In the genomic region with DNA sequence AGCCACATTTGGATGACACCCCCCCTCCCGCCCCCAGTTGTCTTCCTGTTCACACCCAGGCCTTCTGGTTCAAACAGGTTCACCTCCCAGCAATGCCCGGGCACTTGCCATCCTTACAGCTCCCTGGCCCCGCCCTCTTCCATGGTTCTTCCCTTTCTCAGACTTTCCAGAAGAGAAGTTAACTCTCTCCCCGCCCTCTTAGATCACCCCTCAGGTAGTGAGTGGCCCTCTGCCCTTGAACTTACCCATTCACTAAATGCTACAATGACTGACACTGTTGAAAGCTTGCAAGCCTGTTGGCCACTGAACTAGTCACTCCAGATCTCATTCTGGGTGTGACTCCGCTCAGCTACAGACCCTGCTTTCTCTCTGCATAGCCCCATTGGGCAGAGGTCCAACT, we compare ENCODE assay signal across 30 mouse cellular contexts.
DNase-seq lines count a peak whose midpoint lies in the region; ATAC-seq and TF ChIP-seq lines count a peak whose summit lies in the region.
"Had no signal": no experiment of that assay in that cellular context is flagged by ENCODE, and none has a peak within 500 bp of the region (broad histone marks: within the 10 kb centered on the region; RNA-seq: fewer than 3 reads in every experiment).

No protein-coding gene starts in this region.

- no peaks in the 10 kb centered on the region for H3K36me3 ChIP-seq in lung, embryonic 14.5 days (ENCODE audit: insufficient read depth)
- H3K36me3 ChIP-seq in ES-E14 (ENCODE audit: control insufficient read depth, insufficient read depth, low read length, poor library complexity, severe bottlenecking): no peaks in the 10 kb centered on the region
- H3K36me3 ChIP-seq in stomach, embryonic 14.5 days (ENCODE audit: control insufficient read depth, insufficient read depth, low read length): no peaks in the 10 kb centered on the region
- H3K36me3 ChIP-seq: embryonic facial prominence, embryonic 12.5 days; forebrain, embryonic 12.5 days; G1E; hindbrain, embryonic 10.5 days; hindbrain, embryonic 15.5 days; limb, embryonic 12.5 days; liver, embryonic 15.5 days had no signal

- peak; percentile 29 for DNase-seq in lung, embryonic 14.5 days
- DNase-seq in lung, postnatal 10 days: no peak
- DNase-seq in ES-E14 (ENCODE audit: low read depth, low spot score) (peak; percentile 40), R1 (ENCODE audit: low read depth, low spot score) (peak; percentile 8)
- DNase-seq in left cerebral cortex, adult 8-10 months (ENCODE audit: low spot score in 2 of 2): no peak
- DNase-seq: adrenal gland, postnatal 36 days; B cell, adult 2 months; cerebellum, adult 8-10 months; cerebellum, postnatal 36 days; gastrocnemius, postnatal 14 days; heart, postnatal 14 days; kidney, adult 9 months; kidney, postnatal 14 days; retina, postnatal 1 day; right cerebral cortex, postnatal 14 days; thymus, adult 18-20 months; thymus, postnatal 25 days had no signal

- no peak overlapping the region for H3K4me3 ChIP-seq in lung, embryonic 14.5 days (ENCODE audit: low read depth, low read length)
- no peak overlapping the region for H3K4me3 ChIP-seq in ES-E14 (ENCODE audit: insufficient read depth in 1 of 2, low read depth in 1 of 2, low read length in 2 of 2, poor library complexity in 1 of 2, severe bottlenecking in 1 of 2)
- no peak overlapping the region for H3K4me3 ChIP-seq in stomach, embryonic 14.5 days (ENCODE audit: low read depth, low read length)
- H3K4me3 ChIP-seq: embryonic facial prominence, embryonic 12.5 days; erythroblast, embryonic 14.5 days; forebrain, embryonic 12.5 days; hindbrain, embryonic 10.5 days; hindbrain, embryonic 15.5 days; limb, embryonic 12.5 days; liver, embryonic 15.5 days had no signal

- no peak overlapping the region for H3K9ac ChIP-seq in lung, embryonic 14.5 days
- H3K9ac ChIP-seq in ES-E14 (ENCODE audit: insufficient read depth, low read depth, low read length, poor library complexity, severe bottlenecking): no peak overlapping the region
- no peak overlapping the region for H3K9ac ChIP-seq in stomach, embryonic 14.5 days (replicated peaks; ENCODE audit: low read depth, low read length)
- H3K9ac ChIP-seq: embryonic facial prominence, embryonic 12.5 days; forebrain, embryonic 12.5 days; hindbrain, embryonic 15.5 days; limb, embryonic 12.5 days; liver, embryonic 15.5 days had no signal

- in situ Hi-C loops in ES-E14 (cut with MboI; ENCODE audit: low sequenced_read_pairs in 2 of 2, unreplicated experiment in 2 of 2): loop anchor here in 1 of 2 experiments (10.0 kb wide), 1 partner anchor 359 kb away; no protein-coding TSS in a partner anchor

- no peaks in the 10 kb centered on the region for H3K9me3 ChIP-seq in lung, embryonic 14.5 days (ENCODE audit: low read depth, low read length)
- H3K9me3 ChIP-seq in ES-E14 (ENCODE audit: control insufficient read depth, insufficient read depth, low read depth, low read length): no peaks in the 10 kb centered on the region
- H3K9me3 ChIP-seq in stomach, embryonic 14.5 days (ENCODE audit: control insufficient read depth, low read depth, low read length): no peaks in the 10 kb centered on the region
- H3K9me3 ChIP-seq: embryonic facial prominence, embryonic 12.5 days; forebrain, embryonic 12.5 days; G1E; hindbrain, embryonic 10.5 days; hindbrain, embryonic 15.5 days; limb, embryonic 12.5 days; liver, embryonic 15.5 days had no signal

- H3K27me3 ChIP-seq in lung, embryonic 14.5 days (ENCODE audit: insufficient read depth, low read length): no peaks in the 10 kb centered on the region
- H3K27me3 ChIP-seq in stomach, embryonic 14.5 days (ENCODE audit: control insufficient read depth, insufficient read depth, low read length): no peaks in the 10 kb centered on the region
- H3K27me3 ChIP-seq: embryonic facial prominence, embryonic 12.5 days; forebrain, embryonic 12.5 days; hindbrain, embryonic 15.5 days; limb, embryonic 12.5 days; liver, embryonic 15.5 days; Patski had no signal

- WGBS in lung, embryonic 14.5 days: 65% methylated on average over 5 of the region's 5 CpGs
- WGBS in stomach, embryonic 14.5 days: 78% methylated on average over 5 of the region's 5 CpGs

- H3K4me2 ChIP-seq in lung, embryonic 14.5 days: no peak overlapping the region
- no peak overlapping the region for H3K4me2 ChIP-seq in stomach, embryonic 14.5 days (replicated peaks; ENCODE audit: low read depth, low read length)
- H3K4me2 ChIP-seq: embryonic facial prominence, embryonic 12.5 days; forebrain, embryonic 12.5 days; hindbrain, embryonic 15.5 days; limb, embryonic 12.5 days; liver, embryonic 15.5 days; midbrain, embryonic 11.5 days had no signal

- H3K4me1 ChIP-seq in lung, embryonic 14.5 days (ENCODE audit: insufficient read depth): no peaks in the 10 kb centered on the region
- H3K4me1 ChIP-seq in ES-E14 (ENCODE audit: control insufficient read depth in 2 of 2, insufficient read depth in 2 of 2, low read length in 2 of 2, poor library complexity in 1 of 2): no peaks in the 10 kb centered on the region
- no peaks in the 10 kb centered on the region for H3K4me1 ChIP-seq in stomach, embryonic 14.5 days (ENCODE audit: control insufficient read depth, insufficient read depth, low read length)
- H3K4me1 ChIP-seq: embryonic facial prominence, embryonic 12.5 days; forebrain, embryonic 12.5 days; hindbrain, embryonic 10.5 days; hindbrain, embryonic 15.5 days; limb, embryonic 12.5 days; liver, embryonic 15.5 days had no signal

- no peak overlapping the region for H3K27ac ChIP-seq in lung, embryonic 14.5 days (ENCODE audit: low read depth)
- no peak overlapping the region for H3K27ac ChIP-seq in ES-E14 (ENCODE audit: insufficient read depth, low read depth, low read length, poor library complexity, severe bottlenecking)
- H3K27ac ChIP-seq in stomach, embryonic 14.5 days (ENCODE audit: low read length): no peak overlapping the region
- H3K27ac ChIP-seq: embryonic facial prominence, embryonic 12.5 days; forebrain, embryonic 12.5 days; hindbrain, embryonic 10.5 days; hindbrain, embryonic 15.5 days; limb, embryonic 12.5 days; liver, embryonic 15.5 days had no signal

- TF ChIP-seq CTCF in lung, embryonic 14.5 days (IDR thresholded peaks at IDR 0.05; ENCODE audit: low read depth): no peak

- ATAC-seq in lung, embryonic 14.5 days (ENCODE audit: insufficient read depth): peak; percentile 28; the same call in 1 of the 2 replicates
- peak; percentile 6; the same call in 1 of the 2 replicates for ATAC-seq in stomach, embryonic 14.5 days (ENCODE audit: insufficient number of reproducible peaks, insufficient read depth, low FRiP score, low read depth)
- ATAC-seq in erythroblast, adult 5-6 weeks (replicated peaks; ENCODE audit: low FRiP score, poor library complexity, severe bottlenecking): no peak
- ATAC-seq: inflammation-experienced regulatory T-cells, adult 6 months; Patski had no signal

TF ChIP-seq in ES-E14, 5 proteins besides CTCF, POLR2A, EP300 and RAD21:
- TF ChIP-seq HCFC1 (IDR thresholded peaks at IDR 0.05; ENCODE audit: borderline replicate concordance, insufficient read depth, low read length) (no peak), MAFK (IDR thresholded peaks at IDR 0.05; ENCODE audit: insufficient read depth, low read depth, low read length) (no peak), CHD2 (IDR thresholded peaks at IDR 0.05; ENCODE audit: low read depth, low read length) (no peak), ZC3H11A (IDR thresholded peaks at IDR 0.05; ENCODE audit: borderline replicate concordance, low read depth, low read length) (no peak), ZNF384 (IDR thresholded peaks at IDR 0.05; ENCODE audit: low read depth, low read length) (no peak)
TF ChIP-seq in ES-E14: peak in this region for 0.

Comparison
In these comparisons a context has a peak if more than half of its experiments do, and no peak if none do; other contexts are left out.
1. DNase-seq: peak in lung, embryonic 14.5 days (single experiment), ES-E14 (single experiment) and R1 (single experiment); none in lung, postnatal 10 days (single experiment) and left cerebral cortex, adult 8-10 months (0 of 2).